Mouse (Mus musculus): ENCODE data around the gene Trpv2.

DNA sequence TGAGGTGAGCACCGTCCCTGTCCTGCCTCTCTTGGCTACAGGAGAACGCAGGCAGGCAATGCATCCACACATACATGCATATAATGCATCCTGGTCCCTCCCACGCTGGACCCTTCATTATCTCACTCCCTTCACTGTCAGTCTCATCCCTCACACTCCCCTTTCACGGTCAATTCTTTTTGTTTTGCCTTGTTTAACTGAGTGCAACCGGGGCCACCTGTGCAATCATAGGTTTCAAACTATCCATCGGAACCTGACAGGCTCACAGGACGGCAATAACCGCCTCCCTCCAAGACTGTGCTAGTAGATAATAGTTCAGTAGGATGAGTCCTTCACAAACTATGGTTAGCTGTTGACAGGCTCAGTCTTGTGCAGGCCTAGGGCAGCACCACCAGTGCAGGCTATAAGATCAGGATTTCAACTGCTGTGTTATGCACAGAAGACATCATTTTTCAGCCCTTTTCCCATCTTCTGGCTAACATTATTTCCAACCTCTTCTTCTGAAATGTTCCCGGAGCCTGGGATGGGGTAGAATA, 10.5 kb downstream of the Trpv2 start:
- TF ChIP-seq CTCF (IDR thresholded peaks at IDR 0.05; ENCODE audit: low read depth, low read length) (no peak), POLR2A (IDR thresholded peaks at IDR 0.05; ENCODE audit: borderline replicate concordance, low read depth, low read length) (no peak)

All from bone marrow macrophage, adult 2 months (primary cell).